Mouse (Mus musculus) ES-E14 (cell line): ENCODE data around the gene Cst13.

ENCODE experiments used
- HCFC1 ChIP-seq: IDR thresholded peaks from 2 replicates; pipeline ENCODE4 v1.6.1; 2012; ENCODE audit warnings: low read length, inconsistent platforms, borderline replicate concordance; ENCODE audit not compliant: insufficient read depth
- ZC3H11A ChIP-seq: IDR thresholded peaks from 2 replicates; pipeline ENCODE4 v1.6.1; 2012; ENCODE audit warnings: low read depth, mild to moderate bottlenecking, inconsistent platforms, low read length, borderline replicate concordance
- ZNF384 ChIP-seq: IDR thresholded peaks from 2 replicates; pipeline ENCODE4 v1.6.1; 2012; ENCODE audit warnings: low read depth, low read length, inconsistent platforms

DNA sequence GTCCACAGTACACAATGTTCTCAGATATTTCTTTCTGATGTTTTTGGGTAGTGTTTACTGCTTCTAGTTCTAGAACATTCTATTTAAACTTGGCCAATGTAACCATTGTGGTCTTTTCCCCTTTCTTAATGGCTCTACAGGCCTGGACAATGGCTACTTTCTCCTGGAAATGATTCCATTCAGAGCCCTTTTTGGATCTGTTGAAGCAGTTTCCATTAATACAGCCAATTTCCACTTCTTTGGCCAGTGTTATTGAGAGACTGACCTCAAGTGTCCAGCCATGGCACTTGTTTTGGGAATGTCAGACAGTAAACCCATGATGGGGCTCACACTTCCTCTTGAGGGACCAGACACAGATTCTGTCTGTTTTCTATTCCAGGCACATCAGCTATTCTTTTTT lies 41.8 kb downstream of the Cst13 start:
- no peak for TF ChIP-seq ZNF384
- no peak for TF ChIP-seq HCFC1
- TF ChIP-seq ZC3H11A = no peak
